Mouse (Mus musculus) lung, postnatal 0 days (tissue): Measurements from ENCODE around the gene Kcnh6.

Experiments used
- CTCF ChIP-seq: IDR thresholded peaks from 2 replicates; pipeline ENCODE4 v1.5.1; 2016; ENCODE audit warnings: antibody characterized with exemption, mild to moderate bottlenecking
- EP300 ChIP-seq: IDR thresholded peaks from 2 replicates; pipeline ENCODE4 v1.6.1; 2016; ENCODE audit warnings: antibody characterized with exemption, mild to moderate bottlenecking, control low read depth

- TF ChIP-seq CTCF: no peak
- TF ChIP-seq EP300: no peak
Measured at GRCm38 (mm10) chr11:106045780-106046179, 37.9 kb downstream of the Kcnh6 start.
